Mouse (Mus musculus) heart, postnatal 0 days (tissue): ENCODE measurements around the gene AU018091. TPM values are rescaled to one million over a fixed set of nuclear protein-coding genes. Genes with fewer than 3 reads are reported as not detected.
"Not testable (repeated sequence)": the region's sequence is repeated elsewhere in the genome, so short reads cannot be mapped to it uniquely, and the experiment has no call there.

Experiments
- ATAC-seq: fragments of 200-750 bp; cut with Nextera tagmentation; 2 replicates; pipeline ENCODE4 v1.8.0; 2017; ENCODE audit warnings: low read depth, moderate number of reproducible peaks, moderate library complexity; ENCODE audit not compliant: insufficient read depth
- DNase-seq: peaks from one replicate; pipeline ENCODE4 v3.0.0-alpha.2; 2016; ENCODE audit warnings: low spot score
- H3K27ac ChIP-seq: fragments of 300-500 bp; sonication (generic); 2 replicates; pipeline ENCODE4 v1.5.1; 2014; ENCODE audit warnings: low read depth, mild to moderate bottlenecking
- H3K27me3 ChIP-seq: fragments of 300-500 bp; sonication (generic); 2 replicates; pipeline ENCODE4 v1.6.1; 2014; ENCODE audit warnings: low read length, mixed read lengths; ENCODE audit not compliant: control insufficient read depth, insufficient read depth
- H3K36me3 ChIP-seq: fragments of 300-500 bp; sonication (generic); replicated peaks from 2 replicates; pipeline ENCODE4 v1.6.1; 2014; ENCODE audit warnings: low read length, mixed read lengths; ENCODE audit not compliant: control insufficient read depth, insufficient read depth
- H3K4me1 ChIP-seq: fragments of 300-500 bp; sonication (generic); 2 replicates; pipeline ENCODE4 v1.6.1; 2014; ENCODE audit warnings: antibody characterized with exemption; ENCODE audit not compliant: control insufficient read depth, insufficient read depth
- H3K4me2 ChIP-seq: fragments of 300-500 bp; sonication (generic); 2 replicates; pipeline ENCODE4 v1.6.1; 2014; ENCODE audit warnings: low read depth, mild to moderate bottlenecking, low read length, moderate library complexity
- H3K4me3 ChIP-seq: fragments of 300-500 bp; sonication (generic); 2 replicates; pipeline ENCODE4 v1.5.1; 2014; ENCODE audit warnings: low read depth, low read length
- H3K9ac ChIP-seq: fragments of 300-500 bp; sonication (generic); replicated peaks from 2 replicates; pipeline ENCODE4 v1.6.1; 2014; ENCODE audit warnings: low read depth, low read length, mixed read lengths
- H3K9me3 ChIP-seq: fragments of 300-500 bp; sonication (generic); replicated peaks from 2 replicates; pipeline ENCODE4 v1.6.1; 2016; ENCODE audit warnings: low read length; ENCODE audit not compliant: control insufficient read depth
- CTCF ChIP-seq: IDR thresholded peaks from 2 replicates; pipeline ENCODE4 v1.5.1; 2016; ENCODE audit warnings: antibody characterized with exemption, control low read depth, low read depth
- EP300 ChIP-seq: IDR thresholded peaks from 2 replicates; pipeline ENCODE4 v1.6.1; 2016; ENCODE audit warnings: antibody characterized with exemption, low read depth
- WGBS: fragments of 180-500 bp; shearing (Covaris S2); extraction: QIAGEN DNeasy Blood & Tissue Kit; methylation state at CpG from one replicate; pipeline ENCODE4 v1.1.7; 2014; 5-methylcytosine and 5-hydroxymethylcytosine counted together
- microRNA counts: library from miRNA; unstranded; fragments of <30 nt; microRNA quantifications from one replicate; lab custom pipeline; 2015
- microRNA-seq: library from miRNA; unstranded; fragments of <30 nt; microRNA quantifications from one replicate; pipeline ENCODE4, GENCODE M21; 2016
- polyA plus RNA-seq: library from polyadenylated mRNA; unstranded; fragments of >200 nt; fragmentation: Nextera tagmentation; extraction: Ambion mirVana; gene quantifications from 2 replicates; pipeline ENCODE4 v1.2.1, GENCODE M21; 2015
- total RNA-seq: library from RNA; depleted of rRNA; stranded (reverse); fragments of >200 nt; gene quantifications from 2 replicates; pipeline ENCODE4 v1.2.3, GENCODE M21; 2014; ENCODE audit warnings: low replicate concordance; rRNA removed

Gene AU018091
- total and polyA plus RNA-seq, 2 experiments from 2014 or later = not detected

- Histone ChIP-seq H3K27me3 (no peaks in the 10 kb centered on the region), H3K36me3 (no peaks in the 10 kb centered on the region), H3K4me3 (no peak overlapping the region), H3K4me1 (no peaks in the 10 kb centered on the region), H3K9me3 (no peaks in the 10 kb centered on the region), H3K9ac (no peak overlapping the region), H3K27ac (no peak overlapping the region), H3K4me2 (no peak overlapping the region)
- TF ChIP-seq EP300 (no peak), CTCF (no peak)
- ATAC-seq (no peak), DNase-seq (no peak)
- WGBS = 68% methylated on average over 4 of the region's 4 CpGs
Measured at GRCm38 (mm10) chr7:3135606-3136005, 33.4 kb downstream of the AU018091 start.

DNA sequence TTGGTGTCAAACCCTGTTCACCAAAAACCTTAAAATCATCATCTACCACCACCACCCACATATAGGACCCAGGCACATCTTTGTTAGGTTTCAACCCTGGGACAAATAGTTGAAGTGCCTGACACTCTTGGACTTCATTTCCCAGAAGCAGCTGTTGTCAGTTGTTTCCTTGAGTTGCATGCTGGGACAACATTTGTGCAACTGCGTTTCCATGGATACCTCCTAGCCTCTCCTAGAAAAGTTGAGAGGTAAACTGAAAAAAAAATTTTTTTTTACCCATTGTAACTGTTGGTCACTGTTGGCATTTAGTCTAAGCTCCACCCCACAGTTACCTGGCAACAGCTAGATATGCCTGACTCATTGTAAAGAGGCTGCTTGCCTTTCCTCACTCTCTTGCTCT, 34.3 kb downstream of the AU018091 start:
- DNase-seq (no peak), ATAC-seq (no peak)
- no peaks in the 10 kb centered on the region for H3K36me3 ChIP-seq
- H3K27me3 ChIP-seq = no peaks in the 10 kb centered on the region
- 53% methylated on average over 1 of the region's 1 CpGs for WGBS
- H3K4me1 ChIP-seq = no peaks in the 10 kb centered on the region
- no peak overlapping the region for H3K4me3 ChIP-seq
- no peak overlapping the region for H3K4me2 ChIP-seq
- TF ChIP-seq EP300 (no peak), CTCF (no peak)
- no peak overlapping the region for H3K9ac ChIP-seq
- no peak overlapping the region for H3K27ac ChIP-seq
- H3K9me3 ChIP-seq = no peaks in the 10 kb centered on the region

DNA sequence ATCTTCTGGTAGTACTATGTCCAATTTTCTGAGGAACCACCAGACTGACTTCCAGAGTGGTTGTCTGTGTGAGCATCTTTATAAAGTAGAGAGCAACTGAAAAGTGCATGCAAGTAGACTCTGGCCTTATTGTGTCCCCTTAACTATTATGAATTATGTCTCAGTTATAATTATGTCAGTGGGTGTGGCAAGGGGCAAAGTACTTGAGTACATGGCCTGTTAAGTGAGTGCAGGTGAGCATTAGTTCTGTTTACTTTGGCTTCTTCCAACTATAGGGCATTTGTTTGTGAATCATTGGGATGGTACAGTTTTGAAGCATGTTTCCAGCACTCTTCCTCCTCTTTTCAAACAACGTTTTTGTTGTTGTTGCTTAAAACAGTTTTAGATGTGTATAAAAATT, 38.7 kb downstream of the AU018091 start:
- Histone ChIP-seq H3K4me2 (no peak overlapping the region), H3K4me1 (no peaks in the 10 kb centered on the region), H3K4me3 (no peak overlapping the region), H3K9me3 (no peaks in the 10 kb centered on the region), H3K36me3 (no peaks in the 10 kb centered on the region), H3K9ac (no peak overlapping the region), H3K27ac (no peak overlapping the region), H3K27me3 (no peaks in the 10 kb centered on the region)
- TF ChIP-seq CTCF (no peak), EP300 (no peak)
- 57% methylated on average over 1 of the region's 1 CpGs for WGBS
- no peak for ATAC-seq
- DNase-seq = no peak

- H3K27me3 ChIP-seq, DNase-seq, H3K27ac ChIP-seq, H3K9me3 ChIP-seq, H3K36me3 ChIP-seq, H3K4me2 ChIP-seq, H3K4me1 ChIP-seq, ATAC-seq, H3K9ac ChIP-seq, H3K4me3 ChIP-seq: not testable (repeated sequence)
Measured at GRCm38 (mm10) chr7:3128564-3128963, 40.4 kb downstream of the AU018091 start.

DNA sequence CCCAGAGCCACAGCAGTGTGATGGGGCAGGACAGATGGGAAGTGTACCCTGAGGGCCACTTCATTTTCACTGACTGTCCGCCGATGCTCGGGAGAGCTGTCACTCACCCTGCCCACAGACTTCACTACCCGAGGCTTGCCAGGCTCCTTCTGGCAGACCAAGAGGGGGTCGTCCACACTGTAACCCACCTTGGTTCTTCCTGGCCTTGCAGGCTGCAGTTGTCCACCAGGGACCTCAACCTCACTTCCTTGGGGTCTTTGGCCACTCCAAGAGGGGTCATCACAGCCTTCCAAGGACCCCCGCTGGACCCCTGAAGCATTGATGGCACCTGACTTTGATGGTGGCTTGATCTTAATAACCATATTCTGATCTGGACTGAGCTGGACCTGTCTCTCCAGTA, 57.8 kb downstream of the AU018091 start:
- not testable (repeated sequence) for H3K36me3 ChIP-seq, H3K4me1 ChIP-seq, H3K4me3 ChIP-seq, H3K27ac ChIP-seq, H3K4me2 ChIP-seq, H3K9me3 ChIP-seq, ATAC-seq, H3K27me3 ChIP-seq, H3K9ac ChIP-seq, DNase-seq
- WGBS = no CpG with 5 or more reads among the region's 6 CpGs

GRCm38 (mm10) chr7:3106516-3107077, 62.4 kb downstream of the AU018091 start:
- H3K9ac ChIP-seq, H3K27me3 ChIP-seq, DNase-seq, H3K4me2 ChIP-seq, ATAC-seq, H3K4me1 ChIP-seq, H3K27ac ChIP-seq, H3K36me3 ChIP-seq, H3K4me3 ChIP-seq, H3K9me3 ChIP-seq: not testable (repeated sequence)
- 65% methylated on average over 13 of the region's 13 CpGs for WGBS

MicroRNA genes within 50 kb of the gene (microRNA counts, 519-probe panel; counts per million panel counts)
- microRNA mmu-miR-290-3p (lab: Ali Mortazavi, UCI) (not detected), microRNA mmu-miR-290-5p (lab: Ali Mortazavi, UCI) (not detected), microRNA mmu-miR-291a-3p (lab: Ali Mortazavi, UCI) (not detected), microRNA mmu-miR-291a-5p (lab: Ali Mortazavi, UCI) (not detected), microRNA mmu-miR-292-5p (lab: Ali Mortazavi, UCI) (not detected)

Small RNAs within 50 kb of the gene (microRNA-seq; reads per million reads assigned to microRNA genes)
- gene Mir290a = not detected
- gene Mir290b = not detected
- not detected for gene Mir291a
- gene Mir292 = not detected
- gene Mir292b = not detected

Other genes starting within 250 kb of the AU018091 start
- under 0.01 TPM in 1 of 2 replicates, not detected in the other for gene Nlrp12, start 80.5 kb upstream of the AU018091 start, total RNA-seq
- 0.01 TPM in 2 replicates for gene Nlrp12, start 80.5 kb upstream of the AU018091 start, polyA plus RNA-seq
- gene Myadm, start 119.9 kb upstream of the AU018091 start, total RNA-seq = 223 and 238 TPM in 2 replicates
- 119 and 123 TPM in 2 replicates for gene Myadm, start 119.9 kb upstream of the AU018091 start, polyA plus RNA-seq
- gene Prkcg, start 120.0 kb upstream of the AU018091 start, total RNA-seq = 1.8 and 4.2 TPM in 2 replicates
- gene Prkcg, start 120.0 kb upstream of the AU018091 start, polyA plus RNA-seq = 0.30 and 0.40 TPM in 2 replicates
- gene Cacng7, start 163.8 kb upstream of the AU018091 start, total RNA-seq = 4.0 and 6.3 TPM in 2 replicates
- gene Cacng7, start 163.8 kb upstream of the AU018091 start, polyA plus RNA-seq = 0.15 and 0.29 TPM in 2 replicates
- gene Cacng8, start 221.5 kb upstream of the AU018091 start, total RNA-seq = not detected in 2 replicates
- gene Cacng8, start 221.5 kb upstream of the AU018091 start, polyA plus RNA-seq = not detected in 2 replicates